Mouse (Mus musculus) CD4-positive naive resting alpha-beta T cell, adult 57 days (primary cell): ENCODE results near the gene Axin2. TPM values are rescaled to one million over a fixed set of nuclear protein-coding genes. Genes with fewer than 3 reads are reported as not detected.

Experiments
- total RNA-seq: library from RNA; stranded (reverse); gene quantifications from one replicate; pipeline ENCODE4 v1.2.4, GENCODE M21; 2023

Axin2 gene
- total RNA-seq, result 67.1 TPM

GRCm38 (mm10) chr11:108920158-108920635 lies at the start of gene Axin2:
Gene Axin2, plus strand, starts transcription at chr11:108920349.

Other genes starting within 250 kb of the Axin2 start
- not detected for gene E030025P04Rik, start 224.0 kb downstream of the Axin2 start, total RNA-seq